Mouse (Mus musculus): ENCODE results near the gene Zfp101. TPM values are rescaled to one million over a fixed set of nuclear protein-coding genes. Genes with fewer than 3 reads are reported as not detected.

Zfp101 gene
- polyA plus RNA-seq, 1 experiment: 9.4 TPM

DNA sequence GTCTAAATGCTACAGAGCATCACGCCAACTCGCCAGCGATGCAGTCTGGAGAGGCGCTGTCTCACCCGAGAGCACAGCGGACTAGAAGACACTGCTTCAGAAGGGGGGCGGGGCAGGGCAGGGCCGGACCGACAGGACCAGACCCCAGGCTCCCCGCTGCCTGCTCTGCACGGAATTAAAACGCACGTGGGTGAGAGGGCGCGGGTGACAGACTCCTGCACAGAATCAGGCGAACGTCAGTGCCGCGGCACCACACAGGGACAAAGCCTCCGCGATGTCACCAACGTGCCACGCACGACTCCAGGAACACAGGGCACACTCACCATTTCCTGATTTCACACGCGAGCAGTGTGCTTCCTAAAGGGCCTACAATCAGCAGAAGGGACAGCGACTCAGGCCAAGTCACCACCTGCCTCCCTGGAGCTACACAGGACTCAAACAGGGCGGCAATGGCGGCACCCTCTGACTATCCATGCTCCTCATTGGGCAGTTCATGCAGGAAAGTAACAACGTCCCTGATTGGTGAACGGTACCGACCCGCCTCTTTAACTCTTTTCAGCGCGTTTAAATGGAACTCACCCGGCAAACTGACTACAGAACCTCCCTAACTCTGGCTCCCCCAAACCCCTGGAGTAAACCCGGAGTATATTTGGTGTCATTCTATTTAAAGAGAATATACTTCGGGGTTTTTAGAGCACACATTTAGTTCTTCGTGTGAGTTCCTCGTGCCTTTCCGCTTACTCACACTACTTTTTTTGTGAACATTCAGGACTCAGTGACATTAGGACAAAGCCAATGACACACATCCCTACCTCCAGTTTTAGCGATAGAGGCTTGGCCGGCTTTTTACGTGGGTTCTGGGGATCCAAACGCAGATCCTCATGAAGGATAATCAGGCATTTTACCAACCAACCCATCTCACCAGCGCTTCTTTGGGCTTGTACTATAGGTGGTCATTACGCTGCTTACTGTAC is 35.7 kb downstream of the Zfp101 start, which contains the start of gene Zfp81:
Gene Zfp81 (minus strand): TSS at position 468 of the 974 bp plus-strand sequence.
- Histone ChIP-seq H3K4me3 (ENCODE audit: insufficient read depth, low read length) (peak within 1 kb of the TSS; percentile 86), H3K27ac (ENCODE audit: insufficient read depth, low read length) (no peak within 1 kb of the TSS), H3K4me1 (ENCODE audit: control insufficient read depth, insufficient read depth, low read length) (no peaks in the 10 kb centered on the region)
- no peak for TF ChIP-seq CTCF (IDR thresholded peaks at IDR 0.05; ENCODE audit: extremely low read depth, insufficient read depth, low read length)
- TF ChIP-seq POLR2A (IDR thresholded peaks at IDR 0.05; ENCODE audit: extremely low read depth, insufficient read depth, low read length): peak; percentile 82; the same call in 1 of the 2 replicates

DNA sequence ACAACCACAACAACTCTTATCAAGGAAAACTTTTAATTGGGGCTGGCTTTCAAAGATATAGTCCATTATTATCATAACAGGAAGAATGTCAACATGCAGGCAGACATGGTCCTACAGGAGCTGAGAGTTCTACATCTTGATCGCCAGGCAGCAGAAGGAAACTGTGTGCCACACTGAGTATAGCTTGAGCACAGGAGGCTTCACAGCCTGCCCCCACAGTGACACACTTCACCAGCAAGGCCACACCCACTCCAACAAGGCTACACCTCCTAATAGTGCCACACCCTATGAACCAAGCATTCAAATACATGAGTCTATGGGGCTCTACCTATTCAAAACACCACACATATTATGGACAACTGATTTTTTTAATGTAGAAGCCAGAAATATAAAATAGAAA is 41.5 kb downstream of the Zfp101 start:
- Histone ChIP-seq H3K27ac (ENCODE audit: insufficient read depth, low read length) (no peak overlapping the region), H3K4me3 (ENCODE audit: insufficient read depth, low read length) (no peak overlapping the region), H3K4me1 (ENCODE audit: control insufficient read depth, insufficient read depth, low read length) (no peaks in the 10 kb centered on the region)
- TF ChIP-seq CTCF (IDR thresholded peaks at IDR 0.05; ENCODE audit: extremely low read depth, insufficient read depth, low read length): no peak
- TF ChIP-seq POLR2A (IDR thresholded peaks at IDR 0.05; ENCODE audit: extremely low read depth, insufficient read depth, low read length): no peak

Other genes with a start within 250 kb of the Zfp101 start
- gene Olfr55, start 226.2 kb downstream of the Zfp101 start, polyA plus RNA-seq (2012; rRNA removed): not detected in 2 replicates
- not detected in 2 replicates for gene Olfr239, start 203.3 kb downstream of the Zfp101 start, polyA plus RNA-seq (2012; rRNA removed)
- gene Olfr1564, start 173.0 kb downstream of the Zfp101 start, polyA plus RNA-seq (2012; rRNA removed): 2.5 and 2.7 TPM in 2 replicates
- gene Zfp955a, start 139.5 kb downstream of the Zfp101 start, polyA plus RNA-seq (2012; rRNA removed): 4.9 and 5.0 TPM in 2 replicates
- not detected in 2 replicates for gene Olfr63, start 130.0 kb downstream of the Zfp101 start, polyA plus RNA-seq (2012; rRNA removed)
- 10.9 and 12.4 TPM in 2 replicates for gene Zfp955b, start 105.1 kb downstream of the Zfp101 start, polyA plus RNA-seq (2012; rRNA removed)
- gene Zfp81, start 35.8 kb downstream of the Zfp101 start, polyA plus RNA-seq (2012; rRNA removed): 8.7 and 10.3 TPM in 2 replicates
- 0.40 and 0.50 TPM in 2 replicates for gene Actl9, start 38.3 kb upstream of the Zfp101 start, polyA plus RNA-seq (2012; rRNA removed)
- gene Adamts10, start 129.6 kb upstream of the Zfp101 start, polyA plus RNA-seq (2012; rRNA removed): 47.2 and 50.7 TPM in 2 replicates
- 2.4 and 2.5 TPM in 2 replicates for gene Myo1f, start 161.1 kb upstream of the Zfp101 start, polyA plus RNA-seq (2012; rRNA removed)
- gene Zfp414, start 234.4 kb upstream of the Zfp101 start, polyA plus RNA-seq (2012; rRNA removed): 77.4 and 79.6 TPM in 2 replicates
- 0.42 TPM in 1 of 2 replicates, not detected in the other for gene Pram1, start 243.4 kb upstream of the Zfp101 start, polyA plus RNA-seq (2012; rRNA removed)

Measured in cortical plate, adult 2 months (tissue).